Mouse (Mus musculus): Measurements from ENCODE around the gene Zfp580. TPM values are rescaled to one million over a fixed set of nuclear protein-coding genes. Genes with fewer than 3 reads are reported as not detected.

Zfp580 gene
- polyA plus RNA-seq, 1 experiment from 2014 or later, result 44.6 TPM

GRCm38 (mm10) chr7:5056651-5057263 lies 5.4 kb downstream of the Zfp580 start:
- no peaks in the 10 kb centered on the region for H3K9me3 ChIP-seq (ENCODE audit: control insufficient read depth, low read length)
- H3K36me3 ChIP-seq (ENCODE audit: control insufficient read depth, insufficient read depth, low read length), result no peaks in the 10 kb centered on the region
- peak overlapping the region; percentile 62 for H3K9ac ChIP-seq (ENCODE audit: low read length)
- H3K27ac ChIP-seq (ENCODE audit: low read depth, low read length), result no peak overlapping the region
- peak overlapping the region; percentile 70 for H3K4me2 ChIP-seq (ENCODE audit: low read depth, low read length, severe bottlenecking)
- DNase-seq (ENCODE audit: low spot score), result peak; percentile 69
- H3K27me3 ChIP-seq (ENCODE audit: control insufficient read depth, insufficient read depth, low read length), result peaks cover 59% of the 10 kb centered on the region
- H3K4me3 ChIP-seq (ENCODE audit: low read depth, low read length), result peak overlapping the region; percentile 38
- no peak for ATAC-seq (replicated peaks; ENCODE audit: low FRiP score)
- 3% methylated on average over 54 of the region's 55 CpGs for WGBS
- peaks cover 33% of the 10 kb centered on the region for H3K4me1 ChIP-seq (replicated peaks; ENCODE audit: control insufficient read depth, insufficient read depth, low read length)

- Histone ChIP-seq H3K27me3 (ENCODE audit: control insufficient read depth, insufficient read depth, low read length) (peaks cover 56% of the 10 kb centered on the region), H3K4me1 (replicated peaks; ENCODE audit: control insufficient read depth, insufficient read depth, low read length) (peaks cover 29% of the 10 kb centered on the region), H3K4me2 (ENCODE audit: low read depth, low read length, severe bottlenecking) (peak overlapping the region; percentile 70; the same call in 1 of the 2 replicates), H3K4me3 (ENCODE audit: low read depth, low read length) (peak overlapping the region; percentile 38; the same call in 1 of the 2 replicates), H3K27ac (ENCODE audit: low read depth, low read length) (no peak overlapping the region), H3K9me3 (ENCODE audit: control insufficient read depth, low read length) (no peaks in the 10 kb centered on the region), H3K36me3 (ENCODE audit: control insufficient read depth, insufficient read depth, low read length) (no peaks in the 10 kb centered on the region), H3K9ac (ENCODE audit: low read length) (no peak overlapping the region)
- no peak for DNase-seq (ENCODE audit: low spot score)
- no peak for ATAC-seq (replicated peaks; ENCODE audit: low FRiP score)
- WGBS, result 34% methylated on average over 8 of the region's 8 CpGs
These were observed 6.0 kb downstream of the Zfp580 start for GRCm38 (mm10) chr7:5057381-5057780.

GRCm38 (mm10) chr7:5057804-5058203 lies 6.5 kb downstream of the Zfp580 start:
- no peak for DNase-seq (ENCODE audit: low spot score)
- Histone ChIP-seq H3K27ac (ENCODE audit: low read depth, low read length) (no peak overlapping the region), H3K4me3 (ENCODE audit: low read depth, low read length) (no peak overlapping the region)

GRCm38 (mm10) chr7:5058631-5059030 lies 7.3 kb downstream of the Zfp580 start:
- no peak overlapping the region for H3K4me2 ChIP-seq (ENCODE audit: low read depth, low read length, severe bottlenecking)
- H3K4me1 ChIP-seq (replicated peaks; ENCODE audit: control insufficient read depth, insufficient read depth, low read length), result peaks cover 18% of the 10 kb centered on the region
- H3K9ac ChIP-seq (ENCODE audit: low read length), result no peak overlapping the region
- no peak overlapping the region for H3K27ac ChIP-seq (ENCODE audit: low read depth, low read length)
- WGBS, result 86% methylated on average over 1 of the region's 1 CpGs
- H3K36me3 ChIP-seq (ENCODE audit: control insufficient read depth, insufficient read depth, low read length), result no peaks in the 10 kb centered on the region
- no peaks in the 10 kb centered on the region for H3K9me3 ChIP-seq (ENCODE audit: control insufficient read depth, low read length)
- H3K27me3 ChIP-seq (ENCODE audit: control insufficient read depth, insufficient read depth, low read length), result peaks cover 44% of the 10 kb centered on the region
- H3K4me3 ChIP-seq (ENCODE audit: low read depth, low read length), result no peak overlapping the region
- no peak for DNase-seq (ENCODE audit: low spot score)
- ATAC-seq (replicated peaks; ENCODE audit: low FRiP score), result no peak

More at GRCm38 (mm10) chr7:5057804-5058203, 6.5 kb downstream of the Zfp580 start:
- H3K4me1 ChIP-seq (replicated peaks; ENCODE audit: control insufficient read depth, insufficient read depth, low read length), result peaks cover 24% of the 10 kb centered on the region
- H3K36me3 ChIP-seq (ENCODE audit: control insufficient read depth, insufficient read depth, low read length), result no peaks in the 10 kb centered on the region
- no peak for ATAC-seq (replicated peaks; ENCODE audit: low FRiP score)
- H3K27me3 ChIP-seq (ENCODE audit: control insufficient read depth, insufficient read depth, low read length), result peaks cover 52% of the 10 kb centered on the region
- no peaks in the 10 kb centered on the region for H3K9me3 ChIP-seq (ENCODE audit: control insufficient read depth, low read length)
- no peak overlapping the region for H3K9ac ChIP-seq (ENCODE audit: low read length)
- no peak overlapping the region for H3K4me2 ChIP-seq (ENCODE audit: low read depth, low read length, severe bottlenecking)
- WGBS, result 29% methylated on average over 11 of the region's 11 CpGs

DNA sequence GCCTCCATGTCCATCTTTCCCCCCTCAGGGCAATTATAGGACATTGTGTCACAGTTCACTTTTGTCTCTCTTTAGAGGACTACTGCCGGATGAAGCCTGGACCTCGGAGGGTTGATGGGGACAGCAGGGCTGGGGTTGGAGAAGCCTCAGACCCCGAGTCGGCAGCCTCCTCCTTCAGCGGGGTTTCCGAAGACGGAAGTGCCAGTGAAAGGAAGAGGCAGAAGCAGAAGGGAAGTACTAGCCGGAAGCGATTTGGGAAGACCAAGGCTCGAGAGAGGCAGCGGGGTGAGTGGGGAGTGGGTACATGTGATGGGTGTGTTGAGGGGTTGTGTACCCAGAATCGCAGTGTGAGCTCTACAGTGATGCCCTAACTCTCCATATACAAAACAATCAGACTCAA lies 8.1 kb downstream of the Zfp580 start:
- H3K4me2 ChIP-seq (ENCODE audit: low read depth, low read length, severe bottlenecking), result no peak overlapping the region
- DNase-seq (ENCODE audit: low spot score) (no peak), ATAC-seq (replicated peaks; ENCODE audit: low FRiP score) (no peak)
- H3K27me3 ChIP-seq (ENCODE audit: control insufficient read depth, insufficient read depth, low read length), result peaks cover 36% of the 10 kb centered on the region
- H3K9me3 ChIP-seq (ENCODE audit: control insufficient read depth, low read length), result no peaks in the 10 kb centered on the region
- no peaks in the 10 kb centered on the region for H3K36me3 ChIP-seq (ENCODE audit: control insufficient read depth, insufficient read depth, low read length)
- H3K4me1 ChIP-seq (replicated peaks; ENCODE audit: control insufficient read depth, insufficient read depth, low read length), result peaks cover 20% of the 10 kb centered on the region
- WGBS, result 90% methylated on average over 12 of the region's 12 CpGs
- H3K4me3 ChIP-seq (ENCODE audit: low read depth, low read length), result no peak overlapping the region
- H3K27ac ChIP-seq (ENCODE audit: low read depth, low read length), result no peak overlapping the region
- peak overlapping the region; percentile 86; the same call in 1 of the 2 replicates for H3K9ac ChIP-seq (ENCODE audit: low read length)

DNA sequence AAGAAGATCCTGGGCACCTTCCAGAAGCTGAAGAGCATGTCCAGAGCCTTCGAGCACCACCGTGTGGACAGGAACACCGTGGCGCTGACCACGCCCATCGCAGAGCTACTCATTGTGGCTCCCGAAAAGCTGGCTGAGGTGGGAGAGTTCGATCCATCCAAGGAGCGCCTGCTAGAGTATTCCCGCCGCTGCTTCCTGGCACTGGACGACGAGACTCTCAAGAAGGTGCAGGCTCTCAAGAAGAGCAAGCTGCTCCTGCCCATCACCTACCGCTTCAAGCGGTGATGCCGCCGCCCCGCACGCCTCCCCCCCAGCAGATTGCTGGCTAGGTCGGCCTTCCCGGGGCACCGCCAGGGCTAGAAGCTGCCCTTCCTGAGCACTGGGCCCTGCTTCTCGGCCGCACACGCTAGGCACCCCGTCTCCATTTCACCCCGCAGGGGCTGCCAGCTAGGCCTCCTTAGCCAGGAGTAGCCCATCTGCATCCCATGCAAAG lies 8.9 kb downstream of the Zfp580 start:
- 2% methylated on average over 27 of the region's 27 CpGs for WGBS
- peak overlapping the region; percentile 86 for H3K9ac ChIP-seq (ENCODE audit: low read length)
- H3K4me3 ChIP-seq (ENCODE audit: low read depth, low read length), result peak overlapping the region; percentile 64
- H3K4me1 ChIP-seq (replicated peaks; ENCODE audit: control insufficient read depth, insufficient read depth, low read length), result peaks cover 20% of the 10 kb centered on the region
- peaks cover 27% of the 10 kb centered on the region for H3K27me3 ChIP-seq (ENCODE audit: control insufficient read depth, insufficient read depth, low read length)
- H3K36me3 ChIP-seq (ENCODE audit: control insufficient read depth, insufficient read depth, low read length), result no peaks in the 10 kb centered on the region
- DNase-seq (ENCODE audit: low spot score), result peak; percentile 87
- H3K9me3 ChIP-seq (ENCODE audit: control insufficient read depth, low read length), result no peaks in the 10 kb centered on the region
- H3K27ac ChIP-seq (ENCODE audit: low read depth, low read length), result peak overlapping the region; percentile 98
- peak overlapping the region; percentile 88 for H3K4me2 ChIP-seq (ENCODE audit: low read depth, low read length, severe bottlenecking)
- ATAC-seq (replicated peaks; ENCODE audit: low FRiP score), result 0 out of 2 replicates have a peak, but pooled peaks have one; percentile 9

- Histone ChIP-seq H3K9me3 (ENCODE audit: control insufficient read depth, low read length) (no peaks in the 10 kb centered on the region), H3K4me2 (ENCODE audit: low read depth, low read length, severe bottlenecking) (peak overlapping the region; percentile 88), H3K36me3 (ENCODE audit: control insufficient read depth, insufficient read depth, low read length) (no peaks in the 10 kb centered on the region), H3K9ac (ENCODE audit: low read length) (peak overlapping the region; percentile 86), H3K27ac (ENCODE audit: low read depth, low read length) (peak overlapping the region; percentile 98), H3K4me1 (replicated peaks; ENCODE audit: control insufficient read depth, insufficient read depth, low read length) (peaks cover 20% of the 10 kb centered on the region), H3K27me3 (ENCODE audit: control insufficient read depth, insufficient read depth, low read length) (peaks cover 19% of the 10 kb centered on the region), H3K4me3 (ENCODE audit: low read depth, low read length) (peak overlapping the region; percentile 64)
- WGBS, result under 1% methylated on average over 60 of the region's 60 CpGs
- peak; percentile 88 for ATAC-seq (replicated peaks; ENCODE audit: low FRiP score)
- DNase-seq (ENCODE audit: low spot score), result peak; percentile 97
These were observed 9.8 kb downstream of the Zfp580 start for GRCm38 (mm10) chr7:5060944-5061773.

- Histone ChIP-seq H3K27ac (ENCODE audit: low read depth, low read length) (peak within 1 kb of the TSS; percentile 98), H3K4me1 (replicated peaks; ENCODE audit: control insufficient read depth, insufficient read depth, low read length) (peaks cover 15% of the 10 kb centered on the region), H3K4me3 (ENCODE audit: low read depth, low read length) (peak within 1 kb of the TSS; percentile 64), H3K4me2 (ENCODE audit: low read depth, low read length, severe bottlenecking) (peak within 1 kb of the TSS; percentile 88), H3K9me3 (ENCODE audit: control insufficient read depth, low read length) (no peaks in the 10 kb centered on the region), H3K36me3 (ENCODE audit: control insufficient read depth, insufficient read depth, low read length) (no peaks in the 10 kb centered on the region), H3K9ac (ENCODE audit: low read length) (peak within 1 kb of the TSS; percentile 86), H3K27me3 (ENCODE audit: control insufficient read depth, insufficient read depth, low read length) (peaks cover 13% of the 10 kb centered on the region)
- ATAC-seq (replicated peaks; ENCODE audit: low FRiP score) (peak; percentile 86), DNase-seq (ENCODE audit: low spot score) (peak; percentile 98)
- under 1% methylated on average over 63 of the region's 65 CpGs for WGBS
These were observed 10.5 kb downstream of the Zfp580 start, which contains the start of gene U2af2 for GRCm38 (mm10) chr7:5061774-5062359. U2af2 (plus strand) TSS chr7:5062143.

All from forebrain, embryonic 11.5 days (tissue).